Mouse (Mus musculus) neutrophil, adult 5-6 weeks (primary cell): ENCODE measurements at regions not wholly inside any gene's neighbourhood (a gene's known extent, or its start where the extent isn't known, plus 50 kb on each side); places are given as distances from the start of the nearest gene placed in this dataset.

Experiments
- ATAC-seq: fragments of 151-379, 151-347 bp; 2 replicates; pipeline ENCODE4 v1.8.0; 2017; ENCODE audit warnings: mild to moderate bottlenecking, moderate TSS enrichment; ENCODE audit not compliant: insufficient number of reproducible peaks, poor library complexity, low FRiP score, severe bottlenecking; ENCODE audit errors: extremely low read depth

DNA sequence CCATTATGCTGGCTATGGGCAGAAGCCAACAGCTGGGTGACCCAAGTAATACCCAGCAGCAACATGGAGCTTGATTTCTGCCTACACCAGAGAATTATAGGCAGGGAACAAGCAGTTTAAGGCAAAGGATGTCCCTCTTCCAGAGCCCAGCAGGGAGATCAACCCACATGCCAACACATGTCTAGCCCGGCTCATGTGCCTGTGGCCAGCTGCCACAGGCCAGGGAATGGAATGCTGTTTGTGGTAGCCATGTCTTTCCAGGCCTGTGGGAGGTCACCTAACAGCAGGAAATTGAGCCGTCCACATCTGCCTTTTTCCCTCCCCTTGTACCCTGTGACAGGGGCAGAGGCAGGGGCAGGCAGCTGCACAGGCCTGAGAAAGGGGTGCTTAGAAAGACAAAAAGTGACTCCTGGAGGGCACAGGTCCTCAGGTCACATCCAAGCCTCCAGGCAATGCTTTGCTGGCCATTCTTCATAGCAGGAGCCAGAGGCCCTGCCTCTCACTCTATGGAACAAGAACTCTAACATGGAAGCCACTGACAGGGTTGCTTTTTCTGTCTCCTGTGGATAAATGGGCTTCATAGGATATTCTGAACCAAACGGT lies 163.8 kb downstream of the 3110018I06Rik start:
- no peak for ATAC-seq

DNA sequence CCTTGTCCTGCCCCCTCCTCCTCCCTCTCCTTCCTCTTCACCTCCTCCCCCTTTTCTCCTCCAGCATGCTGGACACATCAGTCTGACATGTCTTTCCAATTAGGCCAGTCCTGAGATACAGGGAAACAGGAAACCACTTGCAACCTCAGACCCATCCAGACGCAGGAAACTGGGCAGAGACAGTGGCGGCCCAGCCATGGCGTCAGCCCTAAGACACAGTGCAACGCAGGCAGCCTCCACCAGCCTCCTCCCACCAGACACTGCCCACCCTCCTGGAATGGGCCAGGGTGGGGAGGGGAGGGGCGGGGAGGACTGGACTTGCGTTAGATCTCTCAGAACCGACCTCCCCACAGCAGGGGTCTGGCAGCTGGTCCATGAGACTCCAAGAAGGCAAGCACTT lies 164.7 kb downstream of the 3110018I06Rik start:
- ATAC-seq, result no peak

DNA sequence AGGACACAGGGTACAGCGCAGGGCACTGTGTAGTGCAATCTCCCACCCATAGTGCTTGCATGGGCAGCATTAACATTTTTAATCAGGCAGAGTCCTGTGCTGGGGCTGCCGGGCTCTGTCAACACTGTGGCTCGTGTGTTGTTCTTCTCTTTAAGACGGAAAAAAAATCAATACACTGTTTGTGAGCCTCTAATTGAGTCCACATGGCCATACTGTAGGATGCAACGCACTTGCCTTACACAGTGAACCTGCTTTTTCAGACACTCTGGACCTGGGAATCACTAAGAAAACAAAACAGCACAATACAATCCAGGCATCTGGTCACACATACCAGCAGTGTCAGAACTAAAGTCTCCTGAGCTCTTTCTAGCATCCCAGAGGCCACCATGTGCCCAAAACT lies 168.4 kb downstream of the 3110018I06Rik start:
- ATAC-seq, result no peak

DNA sequence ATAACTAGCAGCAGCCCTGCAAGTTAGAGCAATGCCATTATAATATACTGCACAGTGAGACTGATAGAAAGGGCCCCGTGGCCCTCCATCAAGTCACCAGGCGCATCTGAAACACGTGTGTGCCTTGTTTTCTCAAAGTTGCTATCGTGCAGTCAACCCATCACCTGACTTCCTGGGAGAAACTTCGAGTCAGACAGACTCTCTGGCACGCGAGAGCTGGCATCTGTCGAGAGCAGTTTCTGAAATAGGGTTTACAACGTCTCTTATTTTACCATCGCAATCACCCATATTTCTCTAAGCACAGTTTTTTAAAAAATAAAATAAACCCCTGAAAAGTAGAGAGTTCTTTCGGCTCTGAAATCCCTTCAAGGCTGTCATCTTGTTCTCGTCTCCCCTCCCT lies 169.8 kb downstream of the 3110018I06Rik start:
- no peak for ATAC-seq

DNA sequence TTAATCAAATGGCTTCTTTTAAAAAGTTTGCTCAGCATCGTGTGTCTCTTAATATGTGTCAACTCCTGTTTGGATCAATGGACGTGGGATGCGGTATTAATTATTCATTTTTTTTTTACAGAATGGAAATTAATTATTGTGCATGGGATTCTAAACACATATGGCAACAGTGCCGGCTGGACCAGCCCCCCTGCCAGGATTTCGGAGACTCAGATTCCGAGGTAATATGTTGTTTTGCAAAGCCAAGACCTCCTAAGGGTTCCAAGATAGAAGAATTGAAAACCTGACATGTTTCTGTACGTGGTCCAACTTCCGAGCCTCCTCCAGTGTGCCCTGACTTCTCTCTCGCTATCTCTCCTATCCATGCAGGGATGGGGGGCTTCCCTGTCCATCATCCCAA lies 170.4 kb downstream of the 3110018I06Rik start:
- ATAC-seq, result no peak

DNA sequence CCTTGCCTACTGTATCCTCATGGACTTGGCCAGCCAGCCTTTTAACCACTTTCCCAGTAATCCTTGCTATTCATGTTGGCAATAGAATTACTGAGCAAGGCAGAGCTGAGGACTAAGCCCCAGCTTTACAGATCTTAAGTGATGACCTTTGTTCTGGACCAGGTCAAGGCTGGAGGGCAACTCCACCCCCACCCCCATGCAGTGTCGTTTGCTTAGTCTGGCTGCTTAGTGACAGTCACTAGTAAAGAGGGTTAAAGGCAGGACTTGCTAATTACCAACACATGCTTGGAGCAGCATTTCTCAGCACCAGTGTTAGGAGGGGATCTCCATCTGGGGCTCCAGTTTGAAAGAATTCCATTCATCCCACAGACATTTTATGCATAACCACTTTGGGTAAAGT lies 174.2 kb downstream of the 3110018I06Rik start:
- ATAC-seq, result no peak

DNA sequence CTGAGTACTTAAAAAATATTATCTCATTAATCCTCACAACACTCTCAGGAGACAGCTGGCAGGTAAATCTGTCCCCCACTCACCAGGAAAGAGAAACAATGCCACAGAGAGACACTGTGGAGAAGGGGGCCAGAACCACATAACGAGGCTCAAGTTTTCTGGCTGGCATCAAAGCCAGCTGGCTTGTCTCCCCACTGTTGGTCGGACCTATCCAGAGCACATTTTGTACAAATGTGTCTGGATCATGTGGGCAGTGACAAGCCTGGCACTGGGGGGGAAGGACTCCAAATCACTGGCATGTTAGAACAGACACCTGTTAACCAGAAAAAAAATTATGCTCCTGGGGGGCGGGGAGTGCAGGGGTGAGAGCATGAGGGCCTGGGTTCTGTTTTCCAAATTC lies 179.4 kb downstream of the 3110018I06Rik start:
- ATAC-seq, result no peak

DNA sequence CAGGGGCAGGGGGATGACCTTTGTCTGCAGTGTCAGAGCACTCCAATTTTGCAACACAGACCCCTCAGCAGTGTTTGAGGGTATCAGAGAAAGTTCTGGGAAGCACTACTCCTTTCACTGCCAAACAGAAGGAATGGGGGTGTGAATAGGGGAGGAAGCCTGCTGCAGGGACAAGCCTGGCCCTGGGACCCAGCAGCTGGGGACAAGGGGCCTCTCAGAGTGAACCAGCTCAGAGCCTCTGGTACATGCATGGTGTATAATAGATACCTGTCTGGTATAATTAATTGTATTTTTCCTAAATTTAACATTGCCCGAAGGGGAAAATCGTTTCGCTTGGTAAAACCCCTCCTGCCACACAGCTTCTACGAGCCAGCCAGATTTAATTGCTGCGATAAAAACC lies 180.6 kb downstream of the 3110018I06Rik start:
- no peak for ATAC-seq

DNA sequence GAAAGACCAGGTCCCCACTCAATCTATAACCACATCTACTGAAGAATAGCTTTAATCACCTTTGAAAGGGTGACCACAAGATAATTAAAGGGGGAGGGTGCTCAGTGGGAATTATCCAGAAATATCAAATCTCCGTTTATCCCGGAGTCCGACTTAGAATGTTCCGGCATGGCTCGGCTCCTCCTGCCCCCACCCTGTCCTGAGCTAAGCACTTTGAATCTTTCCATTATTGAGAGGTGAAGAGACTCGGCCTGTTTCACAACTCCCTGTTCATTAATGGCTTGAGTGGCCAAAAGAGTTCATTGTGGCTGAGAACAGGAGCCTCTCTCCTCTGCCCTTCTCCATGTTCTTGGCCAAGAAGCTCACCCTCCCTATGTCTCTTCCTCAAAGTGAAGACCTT lies 181.0 kb downstream of the 3110018I06Rik start:
- no peak for ATAC-seq

DNA sequence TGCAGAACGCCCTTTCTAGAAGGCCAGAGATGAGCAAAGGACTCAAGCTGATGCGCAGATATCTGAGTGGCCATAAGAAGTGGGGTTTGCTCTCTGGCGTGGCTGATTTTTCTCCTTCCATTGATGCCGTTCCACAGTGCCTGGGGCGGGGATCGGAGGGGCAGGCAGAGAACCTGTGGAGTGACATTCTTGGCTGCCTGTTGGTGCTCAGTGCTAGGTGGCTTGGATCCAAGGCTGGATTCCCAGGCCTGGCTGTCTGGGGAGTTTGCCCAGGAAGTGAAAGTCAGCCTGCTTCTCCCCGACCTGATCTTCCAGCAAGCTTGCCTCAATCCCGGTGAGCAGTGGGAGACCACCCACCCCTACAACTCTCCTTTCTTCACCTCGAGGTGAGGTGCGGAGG lies 181.5 kb downstream of the 3110018I06Rik start:
- ATAC-seq, result no peak

DNA sequence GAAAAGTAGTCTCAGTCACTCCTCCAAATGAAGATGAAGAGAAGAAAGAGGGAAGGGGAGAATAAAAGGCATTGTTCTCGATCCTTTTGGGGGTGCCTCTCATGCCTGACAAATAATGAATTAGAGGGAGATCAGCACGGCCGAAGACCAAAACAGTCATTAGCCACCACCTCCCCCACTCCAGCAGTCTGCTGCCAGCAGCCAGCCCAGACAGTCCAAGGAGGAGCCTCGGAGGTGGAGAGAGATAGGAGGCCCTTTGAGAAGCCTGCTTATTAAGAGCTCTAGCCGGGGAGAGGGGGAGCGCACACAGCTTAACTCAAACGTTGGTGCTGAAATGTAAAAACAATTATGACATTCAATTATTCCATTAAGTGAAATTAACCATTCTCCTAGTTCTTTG lies 188.6 kb downstream of the 3110018I06Rik start:
- no peak for ATAC-seq

DNA sequence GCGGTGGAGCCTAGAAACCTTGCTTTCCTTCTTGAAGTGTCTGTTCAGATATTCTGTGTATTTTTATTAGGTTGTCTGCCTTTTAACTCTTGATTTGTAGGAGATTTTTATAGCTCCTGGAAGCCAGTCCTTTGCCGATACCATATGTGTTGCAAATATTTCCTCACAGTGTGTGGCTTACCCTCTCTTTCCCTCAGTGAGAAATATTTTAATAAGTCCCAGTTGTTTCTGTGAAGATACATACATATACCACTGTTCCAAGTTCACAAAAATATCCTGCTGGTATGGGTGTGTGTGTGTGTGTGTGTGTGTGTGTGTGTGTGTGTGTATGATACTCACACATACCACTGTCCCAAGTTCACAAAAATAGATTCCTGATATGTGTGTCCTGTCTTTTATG lies 199.0 kb downstream of the 3110018I06Rik start:
- no peak for ATAC-seq

DNA sequence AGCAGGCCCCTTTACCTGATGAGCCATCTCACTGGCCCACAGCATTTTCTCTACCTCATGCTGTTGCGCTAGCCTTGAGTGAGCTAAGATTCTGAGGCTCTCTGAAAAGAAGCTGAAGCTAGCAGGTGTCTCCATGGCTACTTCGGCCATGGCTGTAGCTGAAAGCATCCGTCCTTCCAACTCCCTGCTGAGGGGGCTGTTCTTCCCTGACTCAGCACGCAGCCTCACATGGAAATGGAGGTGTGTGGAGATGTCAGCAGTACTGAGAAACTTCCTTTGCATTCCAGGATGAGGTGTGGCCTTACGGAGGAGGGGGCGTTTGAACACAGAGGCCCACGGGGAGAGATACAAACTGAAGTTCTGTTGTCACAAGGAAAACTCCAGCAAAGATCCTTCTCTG lies 201.0 kb downstream of the 3110018I06Rik start:
- ATAC-seq, result no peak

DNA sequence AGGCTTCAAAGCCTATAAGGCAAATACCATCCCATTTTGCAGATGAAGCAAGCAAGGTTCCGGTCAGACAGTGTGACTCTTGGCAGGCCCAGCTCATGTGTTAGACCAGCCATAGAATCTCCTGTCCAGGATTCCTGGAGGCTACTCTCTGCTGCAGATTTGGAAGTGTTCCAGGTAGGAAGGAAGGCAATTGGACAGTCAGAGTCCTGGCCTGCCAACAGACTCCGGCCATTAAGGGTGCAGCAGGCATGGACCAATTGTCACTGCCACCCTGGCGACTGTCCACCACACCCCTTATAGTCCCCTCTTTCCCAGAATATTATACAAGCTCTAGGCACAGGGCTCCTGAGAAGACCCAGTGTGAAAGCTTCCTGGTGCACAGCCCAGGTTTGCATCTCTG lies 201.6 kb downstream of the 3110018I06Rik start:
- no peak for ATAC-seq

DNA sequence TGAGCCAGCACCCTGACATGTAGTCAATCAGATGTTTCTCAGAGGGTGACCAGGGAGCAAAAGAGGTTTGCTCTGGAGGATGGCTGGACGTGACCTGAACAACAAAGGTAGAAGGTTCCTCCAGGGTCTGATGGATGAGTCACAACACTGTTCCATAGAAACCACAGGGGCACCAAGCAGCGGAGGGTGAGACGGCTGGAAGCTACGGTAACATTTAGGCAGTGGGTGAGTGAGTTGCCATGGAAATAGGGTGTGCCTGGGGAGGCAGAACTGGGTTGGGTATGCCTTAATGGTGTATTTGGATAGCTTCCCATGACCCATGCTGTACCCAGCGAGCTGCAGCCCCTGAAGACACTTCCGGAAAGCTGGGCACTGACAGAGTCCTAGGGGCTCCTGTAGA lies 205.3 kb downstream of the 3110018I06Rik start:
- ATAC-seq, result no peak

DNA sequence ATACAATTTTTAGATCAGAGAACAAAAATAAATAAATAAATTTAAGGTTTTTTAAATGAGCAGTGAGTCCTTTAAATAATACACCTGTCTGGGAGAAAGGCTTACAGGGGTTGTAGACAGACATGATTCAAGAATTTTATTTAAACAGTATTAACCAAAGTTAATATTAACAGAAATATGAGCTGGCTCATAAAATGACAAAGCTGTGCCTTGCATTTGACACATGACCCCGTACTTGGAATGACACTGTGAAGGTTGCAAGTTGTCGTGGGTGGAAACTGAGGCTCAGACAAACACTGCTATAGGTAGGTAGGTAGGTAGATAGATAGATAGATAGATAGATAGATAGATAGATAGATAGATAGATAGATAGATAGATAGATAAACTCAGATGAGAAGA lies 206.6 kb downstream of the 3110018I06Rik start:
- no peak for ATAC-seq

DNA sequence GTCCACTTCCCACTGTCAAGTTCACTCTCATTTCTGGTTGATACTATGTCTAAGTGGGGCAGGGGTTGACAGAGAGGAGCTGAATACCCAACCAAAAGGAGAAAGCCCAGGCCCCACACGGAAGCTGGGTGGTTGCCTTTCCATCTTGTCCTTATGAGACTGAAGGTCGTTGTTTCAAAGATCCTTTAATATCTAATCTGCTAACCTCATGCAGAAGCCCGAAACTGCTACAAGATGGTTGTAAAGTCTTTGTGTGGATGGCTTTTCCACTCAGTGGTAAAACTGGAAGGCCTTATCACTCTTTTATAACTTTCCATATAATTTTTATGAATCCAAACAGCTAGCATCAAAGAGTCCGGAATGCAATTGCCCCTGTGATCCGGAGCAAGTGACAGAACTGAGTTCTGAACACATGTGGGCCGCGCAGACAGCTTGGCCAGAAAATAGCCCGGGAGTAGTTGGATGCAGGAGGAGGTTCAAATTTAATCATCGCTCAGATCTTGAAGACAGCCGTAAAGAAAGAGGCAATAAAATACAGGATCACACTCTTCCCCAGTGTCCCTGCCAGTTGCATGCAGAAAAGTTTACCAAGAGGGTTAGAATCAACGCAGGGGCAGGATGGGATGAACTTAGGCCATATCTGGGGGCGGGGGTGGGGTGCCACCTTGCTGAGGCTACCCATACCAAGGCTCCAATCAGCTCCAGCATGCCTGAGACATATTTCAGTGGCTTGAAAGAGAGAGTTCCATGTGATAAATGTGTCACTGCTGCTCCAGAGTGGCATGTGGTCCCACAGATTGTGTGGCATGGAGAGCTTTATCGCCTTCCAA lies 207.2 kb downstream of the 3110018I06Rik start:
- ATAC-seq, result no peak

DNA sequence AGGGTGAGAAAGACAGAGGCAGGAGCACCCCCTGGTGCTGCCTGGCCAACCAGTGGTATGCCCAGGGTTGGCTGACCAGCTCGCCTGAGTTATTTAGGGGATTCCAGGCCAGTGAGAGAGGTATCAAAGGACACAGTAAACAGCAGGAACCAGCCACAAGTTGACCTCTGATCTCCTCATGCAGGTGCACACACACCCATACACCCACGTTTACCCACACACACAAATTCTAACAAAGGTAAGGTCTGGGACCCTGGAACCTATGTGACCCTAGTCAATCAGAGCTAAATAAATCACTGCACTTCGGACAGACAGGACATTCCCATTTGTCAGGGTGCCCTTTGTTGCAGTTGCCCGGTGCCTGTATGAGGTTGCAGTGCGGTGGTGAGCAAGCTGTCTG lies 211.9 kb downstream of the 3110018I06Rik start:
- ATAC-seq, result no peak

DNA sequence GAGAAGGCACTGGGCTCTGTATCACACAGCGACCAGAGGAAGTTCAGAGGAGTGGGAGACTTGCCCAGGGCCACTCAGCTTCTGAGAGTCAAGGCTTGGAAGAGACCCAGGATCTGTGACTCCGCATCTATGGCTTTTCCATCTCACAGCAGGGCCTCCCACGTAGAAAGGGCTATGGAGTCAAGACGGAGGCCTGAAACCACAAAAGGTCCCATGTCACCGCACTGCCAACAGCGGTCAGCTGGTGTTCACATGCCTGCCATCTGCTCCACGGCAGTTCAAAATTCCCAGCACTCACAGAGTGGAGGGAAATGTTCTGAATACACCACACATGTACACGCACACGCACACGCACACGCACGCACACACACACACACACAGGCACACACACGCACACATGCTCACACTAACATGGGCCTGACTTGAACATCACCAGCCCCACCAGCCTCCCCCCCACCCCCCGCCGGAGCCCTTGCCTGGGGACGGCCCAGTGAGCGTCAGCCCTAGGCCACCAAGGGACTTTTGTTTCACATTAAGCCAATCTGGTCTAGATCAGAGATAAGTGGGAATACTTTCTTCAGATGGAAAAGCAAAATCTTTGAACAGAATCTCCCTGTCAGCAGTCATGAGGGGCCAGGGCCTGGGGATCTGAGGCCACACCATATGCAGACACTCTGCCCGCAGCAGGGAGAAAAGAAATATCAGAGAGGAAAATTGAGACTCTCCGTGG lies 212.6 kb downstream of the 3110018I06Rik start:
- no peak for ATAC-seq

DNA sequence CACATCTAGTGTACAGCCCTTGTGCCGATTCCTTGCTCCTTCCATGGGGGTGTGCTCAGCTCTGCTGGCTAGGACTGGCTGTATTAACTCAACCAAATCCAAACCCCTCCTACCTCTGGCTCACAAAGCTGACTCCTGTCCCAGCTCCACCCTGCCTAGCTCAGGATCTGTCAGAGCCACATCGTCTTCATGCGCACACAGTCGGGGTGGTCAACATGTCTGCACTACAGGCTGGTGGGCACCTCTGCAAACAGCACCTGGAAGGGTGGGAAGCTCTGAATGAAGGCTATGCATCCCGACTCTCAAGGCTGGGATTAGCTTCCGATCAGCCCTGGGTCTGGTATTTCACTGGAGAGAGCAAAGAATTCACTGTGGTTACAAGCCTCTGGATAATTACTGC lies 220.4 kb downstream of the 3110018I06Rik start:
- no peak for ATAC-seq
